Mouse (Mus musculus): ENCODE measurements at regions not wholly inside any gene's neighbourhood (a gene's known extent, or its start where the extent isn't known, plus 50 kb on each side); places are given as distances from the start of the nearest gene placed in this dataset.
A peak's percentile ranks its signal among the peaks of the same experiment; 100 is the strongest.

GRCm38 (mm10) chr7:124957329-124957728 is 487.1 kb upstream of the Kdm8 start:
- TF ChIP-seq POLR2A (IDR thresholded peaks at IDR 0.05; ENCODE audit: borderline replicate concordance, extremely low read depth, insufficient read depth, insufficient read length), result no peak
- H3K4me2 ChIP-seq (replicated peaks; ENCODE audit: low read depth, low read length, severe bottlenecking), result no peak overlapping the region
- no peak overlapping the region for H3K4me3 ChIP-seq (replicated peaks; ENCODE audit: low read length)
- H3K9ac ChIP-seq (ENCODE audit: low read depth, low read length, severe bottlenecking), result no peak overlapping the region
- no peak for DNase-seq (ENCODE audit: low spot score)
- no peaks in the 10 kb centered on the region for H3K27me3 ChIP-seq (ENCODE audit: control insufficient read depth, insufficient read depth, low read length)
- no peak for ATAC-seq (ENCODE audit: low FRiP score, low read depth)
- H3K9me3 ChIP-seq (ENCODE audit: control insufficient read depth, low read length), result no peaks in the 10 kb centered on the region
- H3K27ac ChIP-seq (replicated peaks; ENCODE audit: low read depth, low read length), result no peak overlapping the region
- 77% methylated on average over 6 of the region's 6 CpGs for WGBS
- no peaks in the 10 kb centered on the region for H3K4me1 ChIP-seq (ENCODE audit: control insufficient read depth, insufficient read depth, low read length)
- no peaks in the 10 kb centered on the region for H3K36me3 ChIP-seq (ENCODE audit: control insufficient read depth, insufficient read depth, low read length)

GRCm38 (mm10) chr7:124974870-124975488 is 469.5 kb upstream of the Kdm8 start:
- Histone ChIP-seq H3K9me3 (ENCODE audit: control insufficient read depth, low read length) (no peaks in the 10 kb centered on the region), H3K36me3 (ENCODE audit: control insufficient read depth, insufficient read depth, low read length) (no peaks in the 10 kb centered on the region), H3K9ac (ENCODE audit: low read depth, low read length, severe bottlenecking) (no peak overlapping the region), H3K4me3 (replicated peaks; ENCODE audit: low read length) (no peak overlapping the region), H3K27me3 (ENCODE audit: control insufficient read depth, insufficient read depth, low read length) (no peaks in the 10 kb centered on the region), H3K27ac (replicated peaks; ENCODE audit: low read depth, low read length) (no peak overlapping the region), H3K4me1 (ENCODE audit: control insufficient read depth, insufficient read depth, low read length) (no peaks in the 10 kb centered on the region), H3K4me2 (replicated peaks; ENCODE audit: low read depth, low read length, severe bottlenecking) (no peak overlapping the region)
- DNase-seq (ENCODE audit: low spot score) (no peak), ATAC-seq (ENCODE audit: low FRiP score, low read depth) (no peak)
- 71% methylated on average over 5 of the region's 5 CpGs for WGBS
- TF ChIP-seq POLR2A (IDR thresholded peaks at IDR 0.05; ENCODE audit: borderline replicate concordance, extremely low read depth, insufficient read depth, insufficient read length), result no peak

- H3K4me1 ChIP-seq (ENCODE audit: control insufficient read depth, insufficient read depth, low read length), result no peaks in the 10 kb centered on the region; the same call in 1 of the 2 replicates
- no peaks in the 10 kb centered on the region for H3K36me3 ChIP-seq (ENCODE audit: control insufficient read depth, insufficient read depth, low read length)
- no peak overlapping the region for H3K9ac ChIP-seq (ENCODE audit: low read depth, low read length, severe bottlenecking)
- DNase-seq (ENCODE audit: low spot score) (peak; percentile 35), ATAC-seq (ENCODE audit: low FRiP score, low read depth) (no peak)
- H3K27me3 ChIP-seq (ENCODE audit: control insufficient read depth, insufficient read depth, low read length), result no peaks in the 10 kb centered on the region
- no peak overlapping the region for H3K4me2 ChIP-seq (replicated peaks; ENCODE audit: low read depth, low read length, severe bottlenecking)
- H3K9me3 ChIP-seq (ENCODE audit: control insufficient read depth, low read length), result no peaks in the 10 kb centered on the region
- no peak overlapping the region for H3K27ac ChIP-seq (replicated peaks; ENCODE audit: low read depth, low read length)
- no peak overlapping the region for H3K4me3 ChIP-seq (replicated peaks; ENCODE audit: low read length)
- WGBS, result 68% methylated on average over 5 of the region's 5 CpGs
- TF ChIP-seq POLR2A (IDR thresholded peaks at IDR 0.05; ENCODE audit: borderline replicate concordance, extremely low read depth, insufficient read depth, insufficient read length), result no peak
These were observed 455.0 kb upstream of the Kdm8 start for GRCm38 (mm10) chr7:124989456-124989855.

- H3K27ac ChIP-seq (replicated peaks; ENCODE audit: low read depth, low read length), result no peak overlapping the region
- ATAC-seq (ENCODE audit: low FRiP score, low read depth) (no peak), DNase-seq (ENCODE audit: low spot score) (peak; percentile 26)
- H3K4me3 ChIP-seq (replicated peaks; ENCODE audit: low read length), result no peak overlapping the region
- H3K4me1 ChIP-seq (ENCODE audit: control insufficient read depth, insufficient read depth, low read length), result no peaks in the 10 kb centered on the region; the same call in 1 of the 2 replicates
- no peak overlapping the region for H3K4me2 ChIP-seq (replicated peaks; ENCODE audit: low read depth, low read length, severe bottlenecking)
- TF ChIP-seq POLR2A (IDR thresholded peaks at IDR 0.05; ENCODE audit: borderline replicate concordance, extremely low read depth, insufficient read depth, insufficient read length), result no peak
- WGBS, result 21% methylated on average over 13 of the region's 13 CpGs
- H3K9me3 ChIP-seq (ENCODE audit: control insufficient read depth, low read length), result no peaks in the 10 kb centered on the region
- H3K9ac ChIP-seq (ENCODE audit: low read depth, low read length, severe bottlenecking), result no peak overlapping the region
- no peaks in the 10 kb centered on the region for H3K36me3 ChIP-seq (ENCODE audit: control insufficient read depth, insufficient read depth, low read length)
- no peaks in the 10 kb centered on the region for H3K27me3 ChIP-seq (ENCODE audit: control insufficient read depth, insufficient read depth, low read length)
These were observed 453.8 kb upstream of the Kdm8 start for GRCm38 (mm10) chr7:124990695-124991094.

GRCm38 (mm10) chr7:124996538-124996937 is 447.9 kb upstream of the Kdm8 start:
- no peaks in the 10 kb centered on the region for H3K36me3 ChIP-seq (ENCODE audit: control insufficient read depth, insufficient read depth, low read length)
- no peak overlapping the region for H3K4me3 ChIP-seq (replicated peaks; ENCODE audit: low read length)
- no peak overlapping the region for H3K9ac ChIP-seq (ENCODE audit: low read depth, low read length, severe bottlenecking)
- H3K27ac ChIP-seq (replicated peaks; ENCODE audit: low read depth, low read length), result no peak overlapping the region
- H3K9me3 ChIP-seq (ENCODE audit: control insufficient read depth, low read length), result no peaks in the 10 kb centered on the region
- TF ChIP-seq POLR2A (IDR thresholded peaks at IDR 0.05; ENCODE audit: borderline replicate concordance, extremely low read depth, insufficient read depth, insufficient read length), result no peak
- WGBS, result 73% methylated on average over 1 of the region's 1 CpGs
- DNase-seq (ENCODE audit: low spot score) (no peak), ATAC-seq (ENCODE audit: low FRiP score, low read depth) (no peak)
- H3K27me3 ChIP-seq (ENCODE audit: control insufficient read depth, insufficient read depth, low read length), result no peaks in the 10 kb centered on the region
- no peak overlapping the region for H3K4me2 ChIP-seq (replicated peaks; ENCODE audit: low read depth, low read length, severe bottlenecking)
- H3K4me1 ChIP-seq (ENCODE audit: control insufficient read depth, insufficient read depth, low read length), result no peaks in the 10 kb centered on the region

GRCm38 (mm10) chr7:125000669-125001068 is 443.8 kb upstream of the Kdm8 start:
- ATAC-seq (ENCODE audit: low FRiP score, low read depth), result no peak
- TF ChIP-seq POLR2A (IDR thresholded peaks at IDR 0.05; ENCODE audit: borderline replicate concordance, extremely low read depth, insufficient read depth, insufficient read length), result no peak

More at GRCm38 (mm10) chr7:125000669-125001068, 443.8 kb upstream of the Kdm8 start:
- H3K9me3 ChIP-seq (ENCODE audit: control insufficient read depth, low read length), result no peaks in the 10 kb centered on the region
- H3K4me1 ChIP-seq (ENCODE audit: control insufficient read depth, insufficient read depth, low read length), result no peaks in the 10 kb centered on the region
- no peak overlapping the region for H3K4me2 ChIP-seq (replicated peaks; ENCODE audit: low read depth, low read length, severe bottlenecking)
- no peak overlapping the region for H3K4me3 ChIP-seq (replicated peaks; ENCODE audit: low read length)
- no peaks in the 10 kb centered on the region for H3K27me3 ChIP-seq (ENCODE audit: control insufficient read depth, insufficient read depth, low read length)
- H3K36me3 ChIP-seq (ENCODE audit: control insufficient read depth, insufficient read depth, low read length), result no peaks in the 10 kb centered on the region
- no peak for DNase-seq (ENCODE audit: low spot score)
- no peak overlapping the region for H3K27ac ChIP-seq (replicated peaks; ENCODE audit: low read depth, low read length)
- no peak overlapping the region for H3K9ac ChIP-seq (ENCODE audit: low read depth, low read length, severe bottlenecking)

All from limb, embryonic 14.5 days (tissue).